Mouse (Mus musculus): ENCODE measurements at regions not wholly inside any gene's neighbourhood (a gene's known extent, or its start where the extent isn't known, plus 50 kb on each side); places are given as distances from the start of the nearest gene placed in this dataset.

DNA sequence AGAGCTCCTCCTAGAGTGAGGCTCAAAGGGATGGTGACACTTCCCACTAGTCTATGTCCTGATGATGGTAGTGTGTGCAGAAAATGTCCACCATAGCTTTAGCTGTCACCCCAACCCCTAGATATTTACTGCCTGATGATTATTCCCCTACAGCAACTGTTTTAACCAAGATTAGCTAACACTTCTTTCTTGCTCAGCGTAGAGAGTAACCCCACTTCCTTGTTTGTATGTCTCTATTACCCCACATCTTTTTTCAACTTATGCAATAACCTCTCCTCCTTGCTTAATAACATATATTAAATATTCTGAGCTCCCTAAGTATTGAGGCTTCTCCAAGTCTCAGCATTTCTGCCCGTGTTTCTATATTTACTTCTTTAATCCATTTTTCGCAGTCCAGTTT, 404.2 kb upstream of the Cntn3 start:
- Histone ChIP-seq H3K27ac (no peak overlapping the region), H3K4me3 (no peak overlapping the region), H3K79me2 (replicated peaks; ENCODE audit: control insufficient read depth, insufficient read depth, low read length) (no peaks in the 10 kb centered on the region), H3K27me3 (ENCODE audit: control insufficient read depth, insufficient read depth, low read length) (no peaks in the 10 kb centered on the region), H3K9ac (ENCODE audit: low read depth, low read length) (no peak overlapping the region), H3K36me3 (ENCODE audit: control insufficient read depth, insufficient read depth, low read length) (no peaks in the 10 kb centered on the region), H3K4me1 (ENCODE audit: control insufficient read depth, insufficient read depth, low read length) (no peaks in the 10 kb centered on the region)
- 79% methylated on average over 3 of the region's 3 CpGs for WGBS
- no peak for TF ChIP-seq CTCF (IDR thresholded peaks at IDR 0.05)
- TF ChIP-seq POLR2A (IDR thresholded peaks at IDR 0.05; ENCODE audit: insufficient read depth, low read depth, low read length) = no peak
- no peak for TF ChIP-seq EP300 (IDR thresholded peaks at IDR 0.05; ENCODE audit: insufficient read depth, low read depth, low read length)
- intact Hi-C loops (cut with DNase I) = no loop called here
- DNase-seq = no peak

DNA sequence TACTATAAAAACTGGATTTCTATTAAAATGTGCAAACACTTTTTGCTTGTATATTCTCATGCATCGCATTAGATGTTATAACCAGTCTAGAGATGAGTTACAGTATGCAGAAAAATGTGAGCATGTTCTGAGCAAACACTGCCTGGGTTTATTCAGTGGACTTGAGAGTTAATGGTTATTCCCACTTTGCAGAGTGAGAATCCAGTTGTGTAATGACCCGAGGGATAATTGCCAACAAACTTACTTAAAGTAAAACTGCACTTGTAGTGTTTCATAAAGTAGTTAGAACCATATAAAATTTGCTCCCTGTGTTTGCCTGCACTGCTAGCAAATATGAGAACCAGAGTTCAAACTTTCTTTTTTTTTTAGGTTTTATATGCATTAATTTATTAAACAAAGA, 450.4 kb upstream of the Cntn3 start:
- no peaks in the 10 kb centered on the region for H3K4me1 ChIP-seq (ENCODE audit: control insufficient read depth, insufficient read depth, low read length)
- H3K9ac ChIP-seq (ENCODE audit: low read depth, low read length) = no peak overlapping the region
- H3K27ac ChIP-seq = no peak overlapping the region
- 53% methylated on average over 2 of the region's 2 CpGs for WGBS
- intact Hi-C loops (cut with DNase I) = no loop called here
- no peak overlapping the region for H3K4me3 ChIP-seq
- no peaks in the 10 kb centered on the region for H3K79me2 ChIP-seq (replicated peaks; ENCODE audit: control insufficient read depth, insufficient read depth, low read length)
- no peak for DNase-seq
- TF ChIP-seq CTCF (IDR thresholded peaks at IDR 0.05) (no peak), EP300 (IDR thresholded peaks at IDR 0.05; ENCODE audit: insufficient read depth, low read depth, low read length) (no peak), POLR2A (IDR thresholded peaks at IDR 0.05; ENCODE audit: insufficient read depth, low read depth, low read length) (no peak)
- no peaks in the 10 kb centered on the region for H3K36me3 ChIP-seq (ENCODE audit: control insufficient read depth, insufficient read depth, low read length)
- no peaks in the 10 kb centered on the region for H3K27me3 ChIP-seq (ENCODE audit: control insufficient read depth, insufficient read depth, low read length)

DNA sequence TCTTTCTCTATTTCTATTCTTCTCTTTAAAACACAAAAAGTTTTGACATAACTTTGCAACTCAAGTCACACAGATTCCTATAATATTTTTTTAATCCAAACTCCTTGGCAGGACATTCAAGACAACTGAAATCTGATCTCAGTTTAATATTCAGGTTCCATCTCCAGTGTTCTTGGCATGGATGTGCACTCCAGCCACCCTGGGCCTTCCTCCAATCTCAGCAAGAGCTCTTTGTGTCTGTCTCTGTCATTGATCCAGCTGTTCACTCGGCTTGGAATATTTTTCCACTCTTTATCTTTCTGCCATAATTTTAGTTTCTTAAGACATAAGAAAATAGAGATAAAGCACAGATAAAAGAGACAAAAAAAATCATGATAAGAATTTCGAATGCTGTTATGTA, 451.1 kb upstream of the Cntn3 start:
- no peaks in the 10 kb centered on the region for H3K4me1 ChIP-seq (ENCODE audit: control insufficient read depth, insufficient read depth, low read length)
- intact Hi-C loops (cut with DNase I) = no loop called here
- no peak overlapping the region for H3K27ac ChIP-seq
- H3K27me3 ChIP-seq (ENCODE audit: control insufficient read depth, insufficient read depth, low read length) = no peaks in the 10 kb centered on the region
- no peak for DNase-seq
- no peaks in the 10 kb centered on the region for H3K79me2 ChIP-seq (replicated peaks; ENCODE audit: control insufficient read depth, insufficient read depth, low read length)
- 37% methylated on average over 2 of the region's 2 CpGs for WGBS
- no peak overlapping the region for H3K4me3 ChIP-seq
- no peak overlapping the region for H3K9ac ChIP-seq (ENCODE audit: low read depth, low read length)
- H3K36me3 ChIP-seq (ENCODE audit: control insufficient read depth, insufficient read depth, low read length) = no peaks in the 10 kb centered on the region
- no peak for TF ChIP-seq CTCF (IDR thresholded peaks at IDR 0.05)
- no peak for TF ChIP-seq EP300 (IDR thresholded peaks at IDR 0.05; ENCODE audit: insufficient read depth, low read depth, low read length)
- no peak for TF ChIP-seq POLR2A (IDR thresholded peaks at IDR 0.05; ENCODE audit: insufficient read depth, low read depth, low read length)

DNA sequence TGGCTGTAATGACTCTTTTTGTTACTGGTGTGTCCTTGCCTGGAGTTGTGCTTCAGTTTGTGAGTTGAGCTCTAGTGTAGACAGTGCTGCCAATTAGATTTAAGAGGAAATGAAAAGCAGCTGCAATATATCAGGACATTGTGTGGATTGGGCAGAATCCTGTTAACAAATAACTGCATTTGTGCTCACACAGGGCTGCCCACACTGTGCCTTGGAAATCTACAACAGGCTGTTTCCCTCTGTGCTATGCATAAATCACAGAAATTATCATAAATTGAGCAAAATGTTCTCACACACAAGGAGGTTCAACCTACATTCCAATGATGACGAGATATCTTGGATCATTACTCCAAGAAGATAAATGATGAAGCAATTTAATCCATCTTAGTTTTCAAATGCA, 455.2 kb upstream of the Cntn3 start:
- DNase-seq = no peak
- Histone ChIP-seq H3K79me2 (replicated peaks; ENCODE audit: control insufficient read depth, insufficient read depth, low read length) (no peaks in the 10 kb centered on the region), H3K27me3 (ENCODE audit: control insufficient read depth, insufficient read depth, low read length) (no peaks in the 10 kb centered on the region), H3K4me1 (ENCODE audit: control insufficient read depth, insufficient read depth, low read length) (no peaks in the 10 kb centered on the region), H3K9ac (ENCODE audit: low read depth, low read length) (no peak overlapping the region), H3K27ac (no peak overlapping the region), H3K4me3 (no peak overlapping the region), H3K36me3 (ENCODE audit: control insufficient read depth, insufficient read depth, low read length) (no peaks in the 10 kb centered on the region)
- WGBS = 60% methylated on average over 1 of the region's 1 CpGs
- TF ChIP-seq EP300 (IDR thresholded peaks at IDR 0.05; ENCODE audit: insufficient read depth, low read depth, low read length) = no peak
- no peak for TF ChIP-seq CTCF (IDR thresholded peaks at IDR 0.05)
- TF ChIP-seq POLR2A (IDR thresholded peaks at IDR 0.05; ENCODE audit: insufficient read depth, low read depth, low read length) = no peak
- intact Hi-C loops (cut with DNase I) = no loop called here

DNA sequence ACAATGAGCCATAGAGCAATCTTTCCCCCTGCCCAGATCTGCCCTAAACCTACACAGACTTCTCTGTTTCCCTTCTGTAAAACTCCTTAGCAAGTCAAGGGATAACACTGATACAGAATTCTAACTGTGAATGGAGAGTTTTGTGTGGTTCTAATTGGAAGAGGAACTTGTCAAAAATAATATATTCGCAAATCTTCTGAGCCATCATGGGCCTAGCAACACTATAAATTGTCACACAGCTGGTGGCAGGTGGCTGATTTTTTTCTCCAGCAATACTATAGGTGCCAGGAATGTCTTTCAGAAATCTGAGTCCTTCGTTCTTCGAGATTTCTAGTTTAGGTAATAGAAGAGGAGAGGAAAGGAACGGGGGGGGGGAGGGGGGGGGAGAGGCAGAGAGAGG, 460.5 kb upstream of the Cntn3 start:
- TF ChIP-seq POLR2A (IDR thresholded peaks at IDR 0.05; ENCODE audit: insufficient read depth, low read depth, low read length) (no peak), EP300 (IDR thresholded peaks at IDR 0.05; ENCODE audit: insufficient read depth, low read depth, low read length) (no peak), CTCF (IDR thresholded peaks at IDR 0.05) (no peak)

DNA sequence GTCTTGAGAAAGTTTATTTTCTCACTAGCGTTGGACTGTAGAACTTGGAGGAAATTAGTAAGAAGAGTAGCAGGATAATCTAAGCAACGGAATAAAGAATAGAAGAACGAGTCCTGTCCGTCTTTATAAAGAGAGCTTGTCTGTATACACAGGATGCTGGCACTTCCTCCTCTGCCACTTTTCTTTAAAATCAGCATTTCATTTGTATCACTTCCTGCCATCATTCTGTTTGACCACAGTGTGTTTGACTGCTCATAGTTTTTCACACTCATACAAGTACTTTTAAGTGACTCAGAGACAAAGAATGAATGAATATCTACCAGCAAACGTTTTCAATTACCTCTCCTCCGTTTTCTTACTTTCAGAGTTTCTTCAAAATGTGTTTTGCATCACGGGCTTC, 461.0 kb upstream of the Cntn3 start:
- no peak for TF ChIP-seq CTCF (IDR thresholded peaks at IDR 0.05)
- no peak for TF ChIP-seq POLR2A (IDR thresholded peaks at IDR 0.05; ENCODE audit: insufficient read depth, low read depth, low read length)
- no peak for TF ChIP-seq EP300 (IDR thresholded peaks at IDR 0.05; ENCODE audit: insufficient read depth, low read depth, low read length)
- H3K4me1 ChIP-seq (ENCODE audit: control insufficient read depth, insufficient read depth, low read length) = no peaks in the 10 kb centered on the region
- intact Hi-C loops (cut with DNase I) = no loop called here
- H3K27ac ChIP-seq = no peak overlapping the region
- no peak overlapping the region for H3K4me3 ChIP-seq
- WGBS = 26% methylated on average over 7 of the region's 7 CpGs
- no peaks in the 10 kb centered on the region for H3K79me2 ChIP-seq (replicated peaks; ENCODE audit: control insufficient read depth, insufficient read depth, low read length)
- no peaks in the 10 kb centered on the region for H3K27me3 ChIP-seq (ENCODE audit: control insufficient read depth, insufficient read depth, low read length)
- H3K36me3 ChIP-seq (ENCODE audit: control insufficient read depth, insufficient read depth, low read length) = no peaks in the 10 kb centered on the region
- no peak overlapping the region for H3K9ac ChIP-seq (ENCODE audit: low read depth, low read length)
- no peak for DNase-seq

More for the DNA sequence above, 460.5 kb upstream of the Cntn3 start:
- Histone ChIP-seq H3K4me3 (no peak overlapping the region), H3K27ac (no peak overlapping the region), H3K36me3 (ENCODE audit: control insufficient read depth, insufficient read depth, low read length) (no peaks in the 10 kb centered on the region), H3K9ac (ENCODE audit: low read depth, low read length) (no peak overlapping the region), H3K79me2 (replicated peaks; ENCODE audit: control insufficient read depth, insufficient read depth, low read length) (no peaks in the 10 kb centered on the region), H3K27me3 (ENCODE audit: control insufficient read depth, insufficient read depth, low read length) (no peaks in the 10 kb centered on the region), H3K4me1 (ENCODE audit: control insufficient read depth, insufficient read depth, low read length) (no peaks in the 10 kb centered on the region)
- intact Hi-C loops (cut with DNase I) = no loop called here
- 34% methylated on average over 4 of the region's 4 CpGs for WGBS
- DNase-seq = no peak

Data from heart, adult 2 months (tissue).